Mouse (Mus musculus): ENCODE measurements around the gene Arhgef25. TPM values are rescaled to one million over a fixed set of nuclear protein-coding genes. Genes with fewer than 3 reads are reported as not detected.
"Not testable (repeated sequence)": the region's sequence is repeated elsewhere in the genome, so short reads cannot be mapped to it uniquely, and the experiment has no call there.

Gene Arhgef25
- total RNA-seq, 4 experiments from 2014 or later: 8.1 to 13.4 (median 10.8) TPM

DNA sequence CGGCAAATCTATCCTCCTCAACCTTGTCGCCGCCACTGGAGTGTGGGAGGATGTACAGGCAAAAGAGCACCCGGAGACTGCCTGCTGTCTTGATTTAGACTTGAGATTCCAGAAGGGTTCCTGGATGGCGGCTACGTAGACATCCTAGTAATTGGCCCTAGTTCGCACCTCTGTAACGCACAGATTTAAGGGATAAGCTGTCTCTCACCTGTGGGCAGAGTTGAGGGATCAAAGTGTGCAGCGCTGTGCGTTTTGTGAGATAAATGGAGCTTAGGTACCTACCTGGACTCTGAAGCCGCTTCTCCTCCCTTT lies 23.5 kb downstream of the Arhgef25 start:
- no peak for DNase-seq (ENCODE audit: low spot score)

DNA sequence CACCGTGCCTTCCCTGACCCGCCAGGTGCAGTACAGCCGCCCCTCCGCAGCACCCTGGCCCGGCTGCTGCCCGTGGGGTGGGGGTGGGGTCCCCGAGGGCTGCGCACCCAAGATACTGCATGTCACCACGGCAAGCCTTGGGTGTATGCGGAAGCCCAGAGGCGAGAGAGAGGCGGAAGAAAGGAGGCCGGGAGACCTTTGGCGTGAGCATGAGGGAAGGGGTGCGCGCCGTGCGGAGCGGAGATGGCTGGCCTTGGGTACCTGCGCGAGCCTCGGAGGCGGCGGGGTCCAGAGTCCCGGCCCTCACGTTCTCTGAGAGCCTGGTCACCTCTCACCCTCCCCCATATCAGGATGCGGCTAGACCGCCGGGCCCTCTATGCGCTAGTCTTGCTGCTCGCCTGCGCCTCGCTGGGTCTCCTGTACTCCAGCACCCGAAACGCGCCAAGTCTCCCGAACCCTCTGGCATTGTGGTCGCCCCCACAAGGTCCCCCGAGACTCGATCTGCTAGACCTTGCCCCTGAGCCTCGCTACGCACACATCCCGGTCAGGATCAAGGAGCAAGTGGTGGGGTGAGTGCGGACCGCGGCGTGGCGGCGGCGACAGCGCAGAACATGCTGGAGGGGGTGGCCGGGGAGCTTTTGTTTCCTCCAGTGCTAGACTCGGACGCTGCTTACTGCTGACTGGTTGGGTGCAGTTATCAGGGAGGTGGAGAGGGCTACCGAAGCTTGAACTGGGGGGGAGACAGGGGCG lies 24.1 kb downstream of the Arhgef25 start:
- DNase-seq (ENCODE audit: low spot score): no peak

GRCm38 (mm10) chr10:127165354-127165653 lies 24.6 kb downstream of the Arhgef25 start:
- DNase-seq (ENCODE audit: low spot score): no peak

- DNase-seq (ENCODE audit: low spot score): peak; percentile 55
Observed at GRCm38 (mm10) chr10:127164631-127165353, 25.1 kb downstream of the Arhgef25 start, which contains the start of gene B4galnt1. Gene B4galnt1 (plus strand): TSS chr10:127165225.

DNA sequence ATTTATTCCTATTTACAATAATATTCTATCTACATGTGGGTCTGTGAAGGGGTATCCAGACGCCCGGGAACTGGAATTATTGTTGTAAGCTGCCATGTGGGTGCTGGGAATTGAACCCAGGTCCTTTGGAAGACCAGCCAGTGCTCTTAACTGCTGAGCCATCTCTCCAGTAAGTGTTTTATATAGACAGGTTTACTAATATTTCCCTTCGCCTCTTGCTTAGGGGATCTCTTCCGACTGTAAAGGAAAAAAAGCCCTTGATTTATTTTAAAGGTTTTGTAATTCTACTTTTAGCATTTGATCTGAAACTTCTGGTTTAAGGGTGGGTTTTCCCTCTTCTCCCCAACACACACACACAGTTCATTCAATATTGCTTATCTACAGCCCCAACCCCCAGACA lies 25.7 kb downstream of the Arhgef25 start:
- DNase-seq (ENCODE audit: low spot score): no peak

DNA sequence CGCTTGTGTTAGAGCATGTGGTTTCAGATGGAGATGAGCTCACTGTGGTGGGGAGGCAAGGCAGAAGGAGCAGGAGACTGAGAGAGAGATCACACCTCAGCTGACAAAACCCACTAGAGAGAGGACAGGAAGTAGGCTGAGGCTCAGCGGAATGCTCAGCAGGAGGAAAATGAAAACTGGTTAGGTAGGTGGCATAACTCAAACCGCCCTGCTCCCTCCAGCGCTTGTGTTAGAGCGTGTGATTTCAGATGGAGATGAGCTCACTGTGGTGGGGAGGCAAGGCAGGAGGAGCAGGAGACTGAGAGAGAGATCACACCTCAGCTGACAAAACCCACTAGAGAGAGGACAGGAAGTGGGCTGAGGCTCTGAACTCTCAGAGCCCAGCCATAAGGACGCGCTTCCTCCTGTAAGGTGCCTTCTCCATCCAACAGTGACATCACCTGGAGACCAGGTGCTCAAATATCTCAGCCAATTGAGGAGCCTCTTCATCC lies 27.1 kb downstream of the Arhgef25 start:
- DNase-seq (ENCODE audit: low spot score): not testable (repeated sequence)

DNA sequence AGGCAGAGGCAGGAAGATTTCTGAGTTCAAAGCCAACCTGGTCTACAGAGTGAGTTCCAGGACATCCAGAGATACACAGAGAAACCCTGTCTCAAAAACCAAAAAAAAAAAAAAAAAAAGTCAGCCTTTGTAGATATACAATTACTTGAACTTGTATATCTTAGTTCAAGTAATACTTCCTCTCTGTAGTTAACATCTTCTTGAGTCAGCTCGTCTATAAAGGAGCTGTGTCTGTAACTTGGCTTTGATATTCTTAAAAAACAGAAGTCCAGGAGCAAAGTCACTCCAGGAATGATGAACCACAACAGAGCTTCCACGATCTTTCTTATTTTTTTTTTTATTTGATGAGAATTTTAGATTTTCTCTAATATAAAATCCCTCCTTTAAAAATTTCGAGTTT lies 29.2 kb downstream of the Arhgef25 start:
- no peak for DNase-seq (ENCODE audit: low spot score)

- no peak for DNase-seq (ENCODE audit: low spot score)
Observed at GRCm38 (mm10) chr10:127160081-127160480, 29.8 kb downstream of the Arhgef25 start.

GRCm38 (mm10) chr10:127158471-127158870 lies 31.4 kb downstream of the Arhgef25 start:
- no peak for DNase-seq (ENCODE audit: low spot score)

DNA sequence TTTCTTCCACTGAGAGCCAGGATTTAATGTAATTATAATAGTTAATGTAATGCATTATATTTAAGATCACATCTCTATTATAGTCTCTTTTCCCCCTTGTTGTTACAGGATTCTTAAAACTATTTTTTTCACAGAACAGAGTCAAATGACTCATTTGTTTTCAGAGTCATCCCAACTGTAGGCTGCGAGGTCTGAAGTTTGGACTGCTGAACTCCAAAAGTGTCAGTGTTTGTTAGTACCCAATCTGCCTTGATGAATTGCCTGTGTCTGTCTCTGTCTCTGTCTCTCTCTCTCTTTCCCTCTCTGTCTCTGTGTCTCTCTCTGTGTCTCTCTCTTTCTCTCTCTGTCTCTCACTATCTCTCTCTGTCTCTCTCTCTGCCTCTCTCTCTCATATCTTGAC lies 33.4 kb downstream of the Arhgef25 start:
- no peak for DNase-seq (ENCODE audit: low spot score)

DNA sequence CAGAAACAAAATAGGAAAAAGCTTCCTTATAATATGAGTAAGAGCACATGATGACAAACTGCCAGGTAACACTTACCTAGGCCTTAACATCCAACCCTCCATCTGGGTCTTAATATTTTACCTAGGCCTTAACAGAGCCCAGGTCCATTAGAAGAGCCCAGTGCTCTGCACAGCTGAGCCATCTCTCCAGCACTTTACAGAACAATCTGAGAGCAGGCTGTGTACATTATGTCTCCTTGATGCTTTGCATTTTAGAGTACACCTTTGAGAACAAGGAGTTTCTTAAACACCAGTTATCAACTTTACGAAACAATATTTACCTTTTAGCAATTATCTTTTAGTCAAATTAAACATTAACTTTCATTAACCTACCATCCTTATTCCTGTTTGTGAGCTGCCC lies 33.8 kb downstream of the Arhgef25 start:
- DNase-seq (ENCODE audit: low spot score): no peak

DNA sequence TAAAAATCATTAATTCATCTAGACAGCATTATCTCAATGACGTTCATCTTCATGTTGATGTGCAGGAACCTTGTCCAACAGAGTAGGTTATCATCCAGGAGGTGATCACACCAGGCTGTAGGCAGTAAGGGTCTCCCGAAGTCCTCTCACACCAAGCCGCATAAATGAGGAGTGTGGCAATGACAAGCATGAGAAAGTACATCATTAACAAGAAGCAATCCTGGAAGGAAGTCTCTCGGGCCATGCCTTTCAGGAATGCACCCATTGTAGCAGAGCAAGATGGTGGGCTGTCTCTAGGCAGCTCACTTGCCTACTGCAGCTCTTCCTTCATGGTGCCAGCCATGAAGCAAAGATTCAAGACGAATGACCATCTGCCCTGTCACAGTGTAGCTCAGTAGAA lies 35.2 kb downstream of the Arhgef25 start:
- DNase-seq (ENCODE audit: low spot score): no peak

- DNase-seq (ENCODE audit: low spot score): no peak
Observed at GRCm38 (mm10) chr10:127154241-127154640, 35.6 kb downstream of the Arhgef25 start.

DNA sequence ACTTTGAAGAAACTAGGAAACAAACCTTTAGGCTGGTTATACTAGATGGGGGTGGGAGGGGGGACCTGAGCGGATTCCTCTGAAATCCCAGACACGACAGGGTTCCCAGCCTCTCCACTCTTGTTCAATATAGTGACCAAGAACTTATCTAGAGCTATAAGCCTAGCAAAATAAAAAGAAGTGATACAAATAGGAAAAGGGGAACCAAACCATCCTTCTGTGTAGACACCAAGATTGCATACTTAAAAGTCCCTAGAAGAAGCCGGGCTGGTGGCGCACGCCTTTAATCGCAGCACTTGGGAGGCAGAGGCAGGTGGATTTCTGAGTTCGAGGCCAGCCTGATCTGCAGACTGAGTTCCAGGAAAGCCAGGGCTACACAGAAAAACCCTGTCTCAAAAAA lies 36.6 kb downstream of the Arhgef25 start:
- no peak for DNase-seq (ENCODE audit: low spot score)

- not testable (repeated sequence) for DNase-seq (ENCODE audit: low spot score)
Observed at GRCm38 (mm10) chr10:127152556-127152955, 37.3 kb downstream of the Arhgef25 start.

DNA sequence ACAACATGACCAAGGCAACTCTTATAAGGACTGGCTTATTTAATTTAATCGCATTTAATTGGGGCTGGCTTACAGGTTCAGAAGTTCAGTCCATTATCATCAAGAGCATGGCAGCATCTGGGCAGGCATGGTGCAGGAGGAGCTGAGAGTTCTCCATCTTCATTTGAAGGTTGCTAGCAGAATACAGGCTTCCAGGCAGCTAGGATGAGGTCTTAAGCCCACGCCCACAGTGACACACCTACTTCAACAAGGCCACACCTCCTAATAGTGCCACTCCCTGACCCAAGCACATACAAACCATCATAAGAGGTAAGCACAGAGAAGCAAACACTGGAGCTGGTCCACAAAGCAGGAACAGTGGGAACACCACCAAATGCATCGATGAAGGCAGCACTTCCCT lies 38.6 kb downstream of the Arhgef25 start:
- not testable (repeated sequence) for DNase-seq (ENCODE audit: low spot score)

- no peak for DNase-seq (ENCODE audit: low spot score)
Observed at GRCm38 (mm10) chr10:127150471-127150872, 39.4 kb downstream of the Arhgef25 start.

GRCm38 (mm10) chr10:127147135-127147534 lies 42.7 kb downstream of the Arhgef25 start:
- no peak for DNase-seq (ENCODE audit: low spot score)

GRCm38 (mm10) chr10:127145303-127145702 lies 44.6 kb downstream of the Arhgef25 start:
- no peak for DNase-seq (ENCODE audit: low spot score)

- no peak for DNase-seq (ENCODE audit: low spot score)
Observed at GRCm38 (mm10) chr10:127144536-127144935, 45.3 kb downstream of the Arhgef25 start.

- DNase-seq (ENCODE audit: low spot score): no peak
Observed at GRCm38 (mm10) chr10:127143228-127143627, 46.7 kb downstream of the Arhgef25 start.

- no peak for DNase-seq (ENCODE audit: low spot score)
Observed at GRCm38 (mm10) chr10:127141500-127141899, 48.4 kb downstream of the Arhgef25 start.

GRCm38 (mm10) chr10:127140971-127141370 lies 48.9 kb downstream of the Arhgef25 start:
- no peak for DNase-seq (ENCODE audit: low spot score)

Data from heart, adult 8-10 months (tissue).